Mouse (Mus musculus) bone marrow, adult 2 months (tissue): ENCODE measurements around the gene Rad54l2. TPM values are rescaled to one million over a fixed set of nuclear protein-coding genes. Genes with fewer than 3 reads are reported as not detected.

ENCODE experiments used
- H3K27ac ChIP-seq: fragments of 200-500 bp; 2 replicates; pipeline ENCODE4 v1.5.1; 2012; ENCODE audit warnings: low read depth, mild to moderate bottlenecking, control low read depth, inconsistent platforms, low read length; ENCODE audit not compliant: control insufficient read depth, poor library complexity, insufficient read depth
- H3K4me1 ChIP-seq: fragments of 200-500 bp; 2 replicates; pipeline ENCODE4 v1.6.1; 2011; ENCODE audit warnings: low read length; ENCODE audit not compliant: control insufficient read depth, insufficient read depth
- H3K4me3 ChIP-seq: fragments of 200-500 bp; replicated peaks from 2 replicates; pipeline ENCODE3; 2011; ENCODE audit warnings: mild to moderate bottlenecking, low read depth, low read length, control low read depth; ENCODE audit not compliant: control insufficient read depth
- CTCF ChIP-seq: fragments of 200-500 bp; IDR thresholded peaks from 2 replicates; pipeline ENCODE4 v1.5.1; 2011; ENCODE audit warnings: low read length, control low read depth; ENCODE audit not compliant: control insufficient read depth, insufficient read depth
- POLR2A ChIP-seq: fragments of 200-500 bp; IDR thresholded peaks from 2 replicates; pipeline ENCODE4 v1.6.1; 2011; ENCODE audit warnings: low read depth, mild to moderate bottlenecking, control low read depth, low read length, borderline replicate concordance; ENCODE audit not compliant: control insufficient read depth
- WGBS: fragments of 180-500 bp; shearing (Covaris S2); methylation state at CpG from one replicate; pipeline ENCODE4 v1.1.7; 2018; 5-methylcytosine and 5-hydroxymethylcytosine counted together
- polyA plus RNA-seq: library from polyadenylated mRNA; stranded (reverse); fragments of >200 nt; gene quantifications from 2 replicates; pipeline ENCODE4 v1.2.4, GENCODE M21; 2011; ENCODE audit warnings: low replicate concordance; ENCODE audit not compliant: missing spikeins, insufficient read depth, insufficient read length

The Rad54l2 gene
- polyA plus RNA-seq, 1 experiment: 11.9 TPM

DNA sequence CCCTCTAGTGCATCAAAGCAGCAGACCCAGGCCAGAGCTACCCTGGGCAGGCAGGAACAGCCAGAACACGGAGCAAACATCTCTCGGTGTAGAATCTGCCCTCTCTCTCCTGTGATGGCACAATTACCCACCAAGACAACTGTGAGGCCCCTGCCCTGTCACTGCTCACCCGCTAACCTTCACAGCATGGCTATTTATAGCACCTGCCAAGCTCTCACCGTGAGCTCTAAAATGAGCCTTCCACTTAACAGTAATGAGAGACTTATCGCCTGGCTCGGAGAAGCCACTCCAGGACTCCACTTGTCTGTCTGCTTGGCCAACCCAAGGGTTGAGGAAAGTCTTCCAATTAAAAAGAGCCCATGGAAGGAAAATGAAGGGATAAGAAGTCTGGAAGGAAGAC is 125.8 kb downstream of the Rad54l2 start:
- TF ChIP-seq POLR2A: no peak
- no peak for TF ChIP-seq CTCF
- H3K4me1 ChIP-seq: no peaks in the 10 kb centered on the region
- no peak overlapping the region for H3K27ac ChIP-seq
- WGBS: 81% methylated on average over 6 of the region's 6 CpGs
- H3K4me3 ChIP-seq: no peak overlapping the region

DNA sequence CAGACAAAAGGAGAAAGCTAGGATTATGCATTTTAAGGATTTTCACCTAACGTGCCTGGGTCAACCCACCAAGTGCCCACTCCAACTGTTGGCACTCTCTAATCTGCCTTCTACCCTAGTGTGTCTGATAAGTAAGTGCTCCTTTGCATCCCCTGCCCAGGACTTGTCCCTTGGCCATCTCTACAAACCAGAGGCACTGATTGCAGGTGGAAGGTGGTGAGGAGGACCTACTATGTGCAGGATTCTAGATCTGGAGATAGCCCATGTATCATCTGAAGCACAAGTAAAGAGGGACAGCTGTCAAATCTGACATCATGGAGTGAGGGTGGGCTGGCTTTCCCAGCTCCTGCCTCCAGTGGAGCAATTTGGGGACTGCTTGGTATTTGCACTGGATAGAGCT is 129.1 kb downstream of the Rad54l2 start:
- no peak overlapping the region for H3K4me3 ChIP-seq
- H3K4me1 ChIP-seq: no peaks in the 10 kb centered on the region
- TF ChIP-seq POLR2A: no peak
- TF ChIP-seq CTCF: no peak
- 61% methylated on average over 1 of the region's 1 CpGs for WGBS
- no peak overlapping the region for H3K27ac ChIP-seq

DNA sequence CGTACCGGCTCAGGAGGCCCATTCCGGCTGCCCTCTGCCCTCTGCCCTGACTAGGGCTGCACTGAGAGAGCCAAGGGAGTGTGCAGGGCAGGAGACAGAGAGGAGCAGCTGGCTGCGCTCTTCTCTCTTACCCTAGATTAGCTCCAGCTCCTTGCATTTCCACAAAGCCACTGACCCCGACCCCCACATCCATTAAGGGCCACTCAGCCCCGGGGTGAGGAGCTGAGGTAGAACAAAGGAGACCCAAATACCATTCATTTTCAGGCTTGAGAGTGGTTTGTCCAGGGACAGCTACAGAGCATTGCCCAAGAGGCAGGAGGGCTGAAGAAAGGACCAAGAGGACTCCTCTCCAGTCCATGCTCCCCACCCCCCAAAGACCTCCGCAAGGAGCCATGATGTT is 129.6 kb downstream of the Rad54l2 start:
- Histone ChIP-seq H3K4me3 (no peak overlapping the region), H3K27ac (no peak overlapping the region), H3K4me1 (no peaks in the 10 kb centered on the region)
- WGBS: 77% methylated on average over 7 of the region's 7 CpGs
- TF ChIP-seq CTCF: no peak
- no peak for TF ChIP-seq POLR2A

DNA sequence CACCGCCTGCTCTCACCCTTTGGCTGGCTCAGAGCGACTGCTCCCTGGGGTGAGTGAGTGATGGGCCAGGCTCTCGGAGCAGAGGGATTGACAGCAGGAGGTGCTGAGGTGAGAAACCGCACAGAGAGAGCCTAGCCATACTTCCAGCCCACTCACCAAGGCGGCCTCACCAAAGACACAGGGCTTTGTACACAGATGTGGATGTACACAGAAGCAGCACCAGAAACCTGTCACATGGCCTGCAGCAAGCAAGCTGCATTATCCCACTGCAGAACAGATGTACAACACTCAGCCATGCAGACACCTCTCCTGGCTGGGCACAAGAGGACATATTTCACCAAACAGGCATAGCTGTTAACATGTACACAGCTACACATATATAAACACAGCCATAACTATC is 131.4 kb downstream of the Rad54l2 start:
- H3K4me1 ChIP-seq: no peaks in the 10 kb centered on the region
- H3K4me3 ChIP-seq: no peak overlapping the region
- no peak for TF ChIP-seq CTCF
- TF ChIP-seq POLR2A: no peak
- no peak overlapping the region for H3K27ac ChIP-seq
- WGBS: 79% methylated on average over 5 of the region's 5 CpGs

DNA sequence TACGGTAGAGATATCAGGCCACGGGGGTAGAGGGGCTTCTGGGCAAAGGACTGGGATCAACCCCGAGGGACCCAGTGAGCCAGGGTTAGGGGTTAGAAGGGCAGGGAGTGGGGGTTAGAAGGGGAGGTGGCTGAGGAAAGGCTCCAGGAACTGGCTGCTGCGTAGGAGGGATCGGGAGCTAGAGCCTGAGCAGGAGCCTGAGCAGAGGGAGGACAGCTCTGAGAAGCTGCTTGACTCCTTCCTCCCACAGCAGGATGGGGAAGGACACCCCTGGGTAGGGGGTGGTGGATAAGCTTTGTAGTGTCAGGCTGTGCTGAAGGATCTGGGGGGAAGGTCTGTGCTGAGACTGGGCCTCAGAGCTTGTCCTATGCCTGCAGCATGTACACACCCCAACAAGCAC is 132.2 kb downstream of the Rad54l2 start:
- Histone ChIP-seq H3K4me1 (no peaks in the 10 kb centered on the region), H3K4me3 (no peak overlapping the region), H3K27ac (no peak overlapping the region)
- 51% methylated on average over 5 of the region's 5 CpGs for WGBS
- TF ChIP-seq POLR2A (no peak), CTCF (no peak)

DNA sequence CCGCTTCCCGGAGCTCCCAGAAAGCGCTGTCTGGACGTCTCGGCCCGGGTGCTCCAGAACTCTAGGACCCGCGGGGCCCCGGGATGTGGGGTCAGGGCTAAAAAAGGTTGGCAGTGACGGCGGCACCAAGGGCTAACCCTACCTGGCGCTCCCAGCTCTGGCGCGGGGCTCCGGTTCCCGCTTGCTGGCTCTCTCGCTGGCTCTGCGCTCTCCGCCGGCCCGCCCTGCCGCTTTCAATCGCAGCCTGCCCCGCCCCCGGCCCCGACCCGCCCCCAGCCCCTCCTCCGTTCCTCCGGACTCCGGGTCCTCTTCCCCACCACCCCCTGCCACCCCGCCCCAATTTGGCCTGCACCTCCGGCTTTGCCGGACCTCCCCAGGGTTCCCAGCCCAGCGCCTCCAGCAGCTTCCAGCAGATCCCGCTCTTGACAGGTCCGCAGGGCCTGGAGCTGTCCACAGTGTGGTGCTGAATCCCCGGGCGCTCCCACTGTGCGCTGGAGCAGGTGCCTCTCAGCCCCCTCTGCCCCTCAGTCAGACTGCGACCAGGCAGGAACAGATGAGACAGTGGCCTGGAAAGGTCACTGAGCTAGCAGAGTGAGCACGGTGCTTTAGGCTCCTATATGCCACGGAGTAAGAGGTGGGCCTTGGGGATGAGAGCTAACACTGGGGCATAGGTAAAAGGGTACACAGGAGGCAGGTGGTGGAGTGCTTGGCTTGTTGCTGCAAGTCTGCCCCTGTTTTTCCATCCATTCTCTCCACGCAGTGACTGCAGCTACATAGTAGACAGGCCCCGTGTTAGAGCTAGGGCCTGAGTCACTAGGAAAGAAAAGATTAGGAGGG is 132.9 kb downstream of the Rad54l2 start, which contains the start of gene Grm2:
Gene Grm2 (minus strand): TSS at position 199 of the 837 bp plus-strand sequence.
- Histone ChIP-seq H3K4me1 (no peaks in the 10 kb centered on the region), H3K27ac (no peak within 1 kb of the TSS), H3K4me3 (no peak within 1 kb of the TSS)
- 5% methylated on average over 44 of the region's 44 CpGs for WGBS
- TF ChIP-seq POLR2A: no peak
- no peak for TF ChIP-seq CTCF

DNA sequence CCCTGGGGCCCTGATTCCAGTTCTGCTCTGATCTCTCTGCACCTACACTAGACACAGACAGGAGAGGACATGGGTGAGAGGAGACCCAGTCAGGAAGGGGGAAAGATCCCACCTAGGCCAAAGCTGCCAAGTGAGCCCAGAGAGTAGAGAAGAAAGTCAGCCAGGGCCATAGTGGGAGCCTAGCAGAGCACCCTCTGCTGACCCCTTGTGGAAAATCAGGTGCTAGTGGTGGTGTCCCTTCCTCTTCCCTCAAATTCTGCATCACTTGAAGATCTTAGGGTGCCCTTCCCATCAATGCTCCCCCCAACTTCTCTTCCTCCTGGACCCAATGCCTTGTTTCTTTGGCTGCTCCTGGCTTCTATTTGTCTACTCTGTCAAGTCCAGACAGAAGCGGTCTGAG is 136.3 kb downstream of the Rad54l2 start:
- no peak overlapping the region for H3K27ac ChIP-seq
- no peak overlapping the region for H3K4me3 ChIP-seq
- no peaks in the 10 kb centered on the region for H3K4me1 ChIP-seq
- TF ChIP-seq POLR2A (no peak), CTCF (peak; percentile 15; the same call in 1 of the 2 replicates)
- WGBS: 47% methylated on average over 1 of the region's 1 CpGs

DNA sequence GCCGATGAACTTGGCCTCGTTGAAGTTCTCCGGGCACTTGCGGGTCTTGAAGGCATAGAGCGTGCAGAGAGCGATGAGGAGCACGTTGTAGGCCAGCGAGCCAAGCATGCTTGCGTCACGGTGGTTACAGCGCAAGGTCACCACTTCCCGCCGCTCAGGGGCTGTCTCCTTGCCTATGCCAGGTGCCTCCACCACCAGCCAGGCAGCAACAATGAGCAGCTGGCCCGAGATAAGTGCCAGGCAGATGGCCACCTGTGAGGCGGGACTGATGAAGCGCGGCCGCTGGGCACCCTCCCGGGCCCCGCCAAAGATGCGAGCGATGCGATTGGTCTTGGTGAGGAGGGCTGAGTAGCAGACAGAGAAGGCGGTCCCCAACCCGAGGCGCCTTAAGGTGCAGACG is 141.8 kb downstream of the Rad54l2 start:
- no peaks in the 10 kb centered on the region; the same call in 1 of the 2 replicates for H3K4me1 ChIP-seq
- TF ChIP-seq POLR2A (no peak), CTCF (no peak)
- H3K4me3 ChIP-seq: no peak overlapping the region
- 66% methylated on average over 27 of the region's 27 CpGs for WGBS
- no peak overlapping the region for H3K27ac ChIP-seq
